Mouse (Mus musculus) hindbrain, embryonic 14.5 days (tissue): ENCODE data around the gene Slc29a1. TPM values are rescaled to one million over a fixed set of nuclear protein-coding genes. Genes with fewer than 3 reads are reported as not detected.

Experiments used
- ATAC-seq: fragments of 200-750 bp; cut with Nextera tagmentation; 2 replicates; pipeline ENCODE4 v1.8.0; 2017; ENCODE audit warnings: moderate number of reproducible peaks, mild to moderate bottlenecking, moderate TSS enrichment, moderate library complexity; ENCODE audit not compliant: low FRiP score
- DNase-seq: peaks from one replicate; pipeline ENCODE4 v3.0.0-alpha.2; 2015; ENCODE audit warnings: low spot score
- H3K27ac ChIP-seq: fragments of 300-500 bp; sonication (generic); 2 replicates; pipeline ENCODE4 v1.5.1; 2014; ENCODE audit warnings: mild to moderate bottlenecking, moderate library complexity
- H3K27me3 ChIP-seq: fragments of 300-500 bp; sonication (generic); 2 replicates; pipeline ENCODE4 v1.6.1; 2014; ENCODE audit warnings: mild to moderate bottlenecking, low read length, mixed read lengths; ENCODE audit not compliant: control insufficient read depth, insufficient read depth
- H3K36me3 ChIP-seq: fragments of 300-500 bp; sonication (generic); replicated peaks from 2 replicates; pipeline ENCODE4 v1.6.1; 2014; ENCODE audit not compliant: control insufficient read depth, insufficient read depth
- H3K4me1 ChIP-seq: fragments of 300-500 bp; sonication (generic); replicated peaks from 2 replicates; pipeline ENCODE4 v1.6.1; 2014; ENCODE audit warnings: antibody characterized with exemption, low read length, mixed read lengths; ENCODE audit not compliant: control insufficient read depth, insufficient read depth
- H3K4me2 ChIP-seq: fragments of 300-500 bp; sonication (generic); replicated peaks from 2 replicates; pipeline ENCODE4 v1.6.1; 2014; ENCODE audit warnings: mild to moderate bottlenecking, moderate library complexity
- H3K4me3 ChIP-seq: fragments of 300-500 bp; sonication (generic); replicated peaks from 2 replicates; pipeline ENCODE4 v1.5.1; 2014; ENCODE audit warnings: mild to moderate bottlenecking, low read length
- H3K9ac ChIP-seq: fragments of 300-500 bp; sonication (generic); 2 replicates; pipeline ENCODE4 v1.6.1; 2014
- H3K9me3 ChIP-seq: fragments of 300-500 bp; sonication (generic); 2 replicates; pipeline ENCODE4 v1.6.1; 2016; ENCODE audit warnings: low read length; ENCODE audit not compliant: control insufficient read depth
- WGBS: fragments of 180-500 bp; shearing (Covaris S2); extraction: QIAGEN DNeasy Blood & Tissue Kit; methylation state at CpG from one replicate; pipeline ENCODE4 v1.1.7; 2014; 5-methylcytosine and 5-hydroxymethylcytosine counted together
- polyA plus RNA-seq: library from polyadenylated mRNA; unstranded; fragments of >200 nt; fragmentation: Nextera tagmentation; extraction: Ambion mirVana; gene quantifications from 2 replicates; pipeline ENCODE4 v1.2.1, GENCODE M21; 2014

Gene Slc29a1
- polyA plus RNA-seq, 1 experiment from 2014 or later: 42.7 TPM

DNA sequence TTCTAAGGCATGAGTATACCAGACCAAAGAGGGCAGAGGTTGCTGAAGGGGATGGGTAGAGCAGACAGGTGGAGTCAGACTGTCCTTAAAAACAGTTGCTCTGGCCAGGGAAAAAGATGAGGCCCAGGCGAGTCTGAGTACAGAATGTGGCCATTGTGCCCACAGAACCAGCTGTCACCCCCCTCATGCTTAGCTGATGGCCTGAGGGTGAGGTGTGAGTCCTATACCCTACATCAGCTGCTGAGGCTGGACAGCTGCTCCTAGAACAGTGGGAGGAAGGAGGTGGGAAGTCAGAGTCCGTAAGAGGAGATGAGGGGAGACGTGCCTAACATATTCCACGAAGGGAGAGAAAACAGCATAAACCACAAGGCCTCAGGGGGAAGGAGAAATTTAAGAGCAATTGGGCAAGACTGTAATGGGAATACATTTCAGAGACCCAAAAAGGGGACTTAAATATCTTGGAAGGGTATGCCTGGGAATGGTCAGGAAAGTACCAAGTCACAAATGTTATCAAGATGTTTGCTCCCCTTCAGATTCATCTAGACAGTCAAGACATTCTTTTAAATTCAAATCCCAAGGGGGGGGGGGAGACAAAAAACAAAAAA is 16.7 kb upstream of the Slc29a1 start:
- ATAC-seq: no peak
- no peak for DNase-seq
- Histone ChIP-seq H3K4me3 (no peak overlapping the region), H3K27ac (no peak overlapping the region), H3K27me3 (no peaks in the 10 kb centered on the region), H3K4me1 (no peaks in the 10 kb centered on the region; the same call in 1 of the 2 replicates), H3K9me3 (no peaks in the 10 kb centered on the region), H3K9ac (no peak overlapping the region), H3K36me3 (no peaks in the 10 kb centered on the region), H3K4me2 (no peak overlapping the region)
- WGBS: 68% methylated on average over 4 of the region's 4 CpGs

DNA sequence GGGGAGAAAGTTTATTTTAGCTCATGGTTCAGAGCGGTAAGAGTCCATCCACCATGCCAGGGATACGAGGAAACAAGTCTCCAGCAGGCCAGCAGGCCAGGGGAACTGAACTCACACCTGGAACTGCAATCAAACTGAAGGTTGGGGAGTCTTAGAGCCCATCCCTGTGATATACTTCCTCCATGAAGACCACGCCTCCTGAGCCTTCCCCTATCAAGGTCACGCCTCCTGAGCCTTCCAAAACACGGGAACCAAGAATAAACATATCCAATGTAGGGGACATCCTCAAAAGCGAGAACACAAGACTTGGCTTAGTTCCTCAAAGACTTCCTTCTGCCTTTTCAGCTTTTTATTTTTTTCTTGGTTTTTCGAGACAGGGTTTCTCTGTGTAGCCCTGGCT is 13.5 kb upstream of the Slc29a1 start:
- DNase-seq: no peak
- 89% methylated on average over 7 of the region's 7 CpGs for WGBS

DNA sequence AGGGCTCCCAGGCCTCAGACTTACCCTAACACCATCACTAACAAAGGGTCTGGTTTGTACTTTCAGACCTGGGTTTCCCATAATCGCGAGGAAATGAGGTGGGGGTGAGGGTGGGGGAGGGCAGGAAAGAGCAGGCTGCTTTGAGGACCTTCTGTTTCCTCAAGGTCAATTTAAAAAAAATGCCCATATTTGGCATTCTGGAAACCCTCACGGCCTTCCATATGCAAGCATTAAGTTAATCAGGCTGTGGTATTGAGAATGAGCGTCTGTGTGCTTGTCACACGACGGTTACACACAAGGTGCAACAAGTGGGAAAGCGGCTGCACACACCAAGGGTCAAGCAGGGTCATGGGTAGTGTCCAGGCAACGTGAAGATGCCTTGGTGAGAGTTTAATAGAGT is 12.6 kb upstream of the Slc29a1 start:
- no peaks in the 10 kb centered on the region for H3K9me3 ChIP-seq
- 83% methylated on average over 8 of the region's 8 CpGs for WGBS
- H3K4me3 ChIP-seq: no peak overlapping the region
- no peak for ATAC-seq
- no peak overlapping the region for H3K9ac ChIP-seq
- no peaks in the 10 kb centered on the region for H3K4me1 ChIP-seq
- H3K27me3 ChIP-seq: no peaks in the 10 kb centered on the region
- no peak for DNase-seq
- no peak overlapping the region for H3K27ac ChIP-seq
- no peak overlapping the region for H3K4me2 ChIP-seq
- no peaks in the 10 kb centered on the region for H3K36me3 ChIP-seq

More for the DNA sequence above, 13.5 kb upstream of the Slc29a1 start:
- Histone ChIP-seq H3K27me3 (no peaks in the 10 kb centered on the region), H3K4me2 (no peak overlapping the region), H3K27ac (no peak overlapping the region), H3K4me3 (no peak overlapping the region), H3K4me1 (no peaks in the 10 kb centered on the region), H3K36me3 (no peaks in the 10 kb centered on the region), H3K9ac (no peak overlapping the region), H3K9me3 (no peaks in the 10 kb centered on the region)
- ATAC-seq: no peak

DNA sequence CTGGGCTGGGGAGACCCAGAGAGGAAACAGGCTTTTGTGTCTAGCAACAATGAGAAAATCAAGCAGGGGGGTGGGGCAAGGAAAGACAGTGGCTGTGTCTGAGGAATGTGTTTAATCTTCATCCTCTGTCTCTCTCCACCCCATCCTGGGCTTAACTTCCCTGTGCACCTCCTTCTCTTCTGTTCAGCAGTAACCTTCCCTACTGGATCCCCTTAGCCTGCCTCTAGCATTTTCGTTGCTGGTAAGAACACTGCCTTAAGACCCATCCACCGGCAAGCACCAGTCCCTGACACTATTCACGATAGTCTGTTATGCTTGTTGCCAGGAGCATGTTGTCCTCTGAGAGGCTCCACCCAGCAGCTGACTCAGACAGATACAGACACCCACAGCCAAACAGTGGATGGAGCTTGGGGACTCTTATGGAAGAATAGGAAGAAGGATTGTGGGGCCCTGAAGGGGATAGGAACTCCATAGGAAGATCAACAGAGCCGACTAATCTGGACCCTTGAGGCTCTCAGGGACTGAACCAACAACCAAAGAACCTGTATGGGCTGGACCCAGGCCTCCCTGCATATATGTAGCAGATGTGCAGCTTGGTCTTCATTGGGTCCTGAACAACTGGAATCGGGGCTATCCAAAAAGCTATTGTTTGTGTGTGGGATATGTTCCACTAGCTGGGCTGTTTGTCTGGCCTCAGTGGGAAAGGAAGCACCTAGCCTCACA is 10.9 kb upstream of the Slc29a1 start:
- no peaks in the 10 kb centered on the region for H3K4me1 ChIP-seq
- no peaks in the 10 kb centered on the region for H3K9me3 ChIP-seq
- 29% methylated on average over 5 of the region's 5 CpGs for WGBS
- H3K36me3 ChIP-seq: no peaks in the 10 kb centered on the region
- H3K4me2 ChIP-seq: no peak overlapping the region
- no peak overlapping the region for H3K4me3 ChIP-seq
- H3K27me3 ChIP-seq: no peaks in the 10 kb centered on the region
- ATAC-seq: no peak
- DNase-seq: no peak
- no peak overlapping the region for H3K27ac ChIP-seq
- no peak overlapping the region for H3K9ac ChIP-seq

DNA sequence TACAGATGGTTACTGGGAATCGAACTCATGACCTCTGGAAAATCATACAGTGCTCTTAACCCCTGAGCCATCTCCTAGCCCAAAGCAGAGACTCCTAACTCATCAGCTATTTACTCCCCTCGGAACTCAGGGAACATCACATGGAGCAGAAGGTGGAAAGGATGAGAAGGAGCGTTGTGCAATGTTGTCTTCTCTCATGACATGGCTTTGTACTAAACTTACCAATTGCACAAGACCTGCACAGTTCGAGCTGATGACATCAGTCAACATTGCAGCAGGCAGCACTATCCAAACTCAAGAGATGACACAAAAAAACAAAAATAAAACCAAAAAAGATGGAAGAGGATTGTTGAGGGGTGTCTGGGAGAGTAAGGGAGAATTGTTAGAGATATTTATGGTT is 9.0 kb upstream of the Slc29a1 start:
- H3K27me3 ChIP-seq: no peaks in the 10 kb centered on the region
- H3K4me2 ChIP-seq: no peak overlapping the region
- H3K36me3 ChIP-seq: no peaks in the 10 kb centered on the region
- no peak for DNase-seq
- H3K4me1 ChIP-seq: no peaks in the 10 kb centered on the region
- H3K9me3 ChIP-seq: no peaks in the 10 kb centered on the region
- no peak overlapping the region for H3K9ac ChIP-seq
- 93% methylated on average over 4 of the region's 4 CpGs for WGBS
- H3K27ac ChIP-seq: no peak overlapping the region
- H3K4me3 ChIP-seq: no peak overlapping the region
- no peak for ATAC-seq

DNA sequence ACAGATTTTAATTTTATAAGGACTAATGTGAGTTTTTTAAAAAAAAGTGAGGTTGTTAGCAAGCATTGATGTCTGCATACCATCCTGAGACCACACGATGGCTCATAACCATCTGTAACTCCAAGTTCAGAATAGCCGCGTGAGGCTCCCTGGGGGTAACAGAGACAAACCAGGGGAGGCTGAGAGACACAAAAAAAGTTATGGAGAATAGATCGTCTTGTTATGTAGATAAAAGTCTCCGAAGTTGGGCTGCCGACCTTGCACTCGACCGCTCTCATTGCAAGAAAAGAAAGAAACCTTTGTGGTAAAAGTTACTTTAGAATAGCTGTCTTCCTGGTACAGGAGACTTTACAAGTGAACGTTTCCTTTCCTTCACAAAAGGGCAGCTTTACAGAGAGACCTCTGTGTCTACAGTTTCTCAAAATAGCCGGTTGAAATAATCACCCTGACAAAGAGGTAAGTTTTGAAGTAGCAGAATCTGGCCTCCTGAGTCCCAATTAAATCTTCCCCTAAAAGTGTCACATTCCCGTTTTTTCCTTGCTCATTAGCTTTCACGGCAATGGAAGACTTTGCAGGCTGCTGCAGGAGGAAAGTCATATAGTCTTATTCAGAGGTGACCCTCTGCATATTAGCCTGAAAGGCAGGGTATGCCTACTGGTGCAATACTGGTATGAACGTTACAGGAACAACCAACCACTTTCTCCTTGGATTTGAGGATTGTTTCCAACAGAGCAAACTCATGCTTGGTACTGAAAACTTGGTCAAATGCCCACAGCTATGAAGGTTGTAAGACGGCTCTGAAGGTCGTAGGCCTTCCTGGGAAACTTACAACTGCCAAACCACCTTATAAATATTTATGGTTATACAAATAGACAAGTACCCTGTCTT is 7.8 kb upstream of the Slc29a1 start:
- Histone ChIP-seq H3K4me3 (no peak overlapping the region), H3K27me3 (peaks cover 2% of the 10 kb centered on the region; the same call in 1 of the 2 replicates), H3K4me1 (no peaks in the 10 kb centered on the region), H3K4me2 (no peak overlapping the region), H3K9ac (no peak overlapping the region), H3K9me3 (no peaks in the 10 kb centered on the region), H3K27ac (no peak overlapping the region), H3K36me3 (no peaks in the 10 kb centered on the region)
- WGBS: 81% methylated on average over 15 of the region's 15 CpGs
- DNase-seq (no peak), ATAC-seq (no peak)

DNA sequence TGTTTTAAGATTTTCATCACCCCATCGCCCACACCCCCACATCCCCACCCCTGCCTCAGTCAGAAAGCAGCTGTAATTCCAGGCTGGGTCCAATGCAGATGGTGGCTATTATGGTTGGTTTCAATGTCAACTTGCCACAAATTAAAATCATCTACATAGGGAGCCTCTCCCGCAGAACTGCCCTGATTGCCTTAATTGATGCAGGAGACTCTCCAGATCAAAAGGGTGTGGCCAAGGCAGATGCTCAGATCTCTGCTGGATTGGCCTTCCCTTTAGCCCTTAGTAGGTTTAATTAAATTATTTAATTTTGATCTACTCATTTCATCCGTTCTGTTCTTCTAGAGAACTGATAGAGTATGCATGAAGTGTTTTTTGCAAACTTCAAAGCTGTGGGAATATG is 3.6 kb upstream of the Slc29a1 start:
- H3K4me3 ChIP-seq: no peak overlapping the region
- H3K9ac ChIP-seq: no peak overlapping the region
- H3K9me3 ChIP-seq: no peaks in the 10 kb centered on the region
- DNase-seq: no peak
- H3K4me2 ChIP-seq: no peak overlapping the region
- no peaks in the 10 kb centered on the region for H3K36me3 ChIP-seq
- peaks cover 32% of the 10 kb centered on the region for H3K27me3 ChIP-seq
- peaks cover 8% of the 10 kb centered on the region for H3K4me1 ChIP-seq
- 74% methylated on average over 3 of the region's 3 CpGs for WGBS
- no peak for ATAC-seq
- no peak overlapping the region for H3K27ac ChIP-seq

DNA sequence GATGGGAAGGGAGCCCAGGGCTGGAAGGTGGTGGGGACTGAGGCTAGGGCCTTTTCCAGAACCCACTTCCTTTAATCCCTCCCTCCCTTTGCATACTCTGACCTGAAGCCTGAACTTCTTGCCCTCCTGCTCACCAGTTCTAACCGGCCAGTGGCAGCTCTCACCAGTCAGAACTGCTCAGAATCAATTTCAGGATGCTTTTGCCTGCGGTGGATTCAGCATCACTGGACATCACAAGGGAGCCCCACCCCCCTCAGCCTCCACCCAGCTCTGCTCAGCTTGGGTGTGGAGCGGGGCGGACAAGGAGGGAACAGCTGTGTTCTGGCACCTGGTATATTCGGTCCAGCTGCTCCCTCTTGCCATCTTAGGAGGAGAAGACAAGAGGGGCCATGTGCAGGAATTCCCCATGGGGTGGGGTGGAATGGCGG is 2.5 kb upstream of the Slc29a1 start, which contains the start of gene Mymx:
Gene Mymx, minus strand, starts transcription at position 226 of the 428 bp plus-strand sequence.
- no peak within 1 kb of the TSS for H3K4me2 ChIP-seq
- DNase-seq (no peak), ATAC-seq (no peak)
- no peaks in the 10 kb centered on the region for H3K36me3 ChIP-seq
- H3K9me3 ChIP-seq: no peaks in the 10 kb centered on the region
- WGBS: 26% methylated on average over 6 of the region's 6 CpGs
- H3K4me1 ChIP-seq: peaks cover 8% of the 10 kb centered on the region
- H3K4me3 ChIP-seq: no peak within 1 kb of the TSS
- peaks cover 32% of the 10 kb centered on the region for H3K27me3 ChIP-seq
- no peak within 1 kb of the TSS for H3K27ac ChIP-seq
- H3K9ac ChIP-seq: 0 out of 2 replicates have a peak within 1 kb of the TSS, but pooled peaks have one; percentile 17

DNA sequence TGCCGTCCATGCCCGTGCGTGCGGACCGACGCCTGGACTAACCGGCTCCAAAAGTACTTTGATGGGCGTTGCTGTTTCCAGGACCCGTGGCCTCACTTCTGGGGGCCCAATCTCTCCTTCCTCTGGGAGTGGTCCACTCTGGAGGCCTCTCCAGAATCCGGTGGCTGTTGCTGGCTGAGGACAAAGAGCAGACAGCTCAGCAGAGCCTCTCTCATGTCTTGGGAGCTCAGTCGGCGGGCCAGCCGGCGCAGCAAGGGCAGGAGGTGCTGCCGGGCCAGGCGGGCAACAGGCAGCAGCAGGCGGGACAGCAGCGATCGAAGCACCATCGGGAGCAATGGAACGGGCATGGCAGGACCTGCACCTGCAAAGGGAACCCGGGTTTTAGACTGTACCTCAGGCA is 1.9 kb upstream of the Slc29a1 start:
- H3K4me3 ChIP-seq: no peak overlapping the region
- no peaks in the 10 kb centered on the region for H3K36me3 ChIP-seq
- H3K4me2 ChIP-seq: no peak overlapping the region
- DNase-seq (no peak), ATAC-seq (no peak)
- H3K27me3 ChIP-seq: peaks cover 32% of the 10 kb centered on the region
- H3K27ac ChIP-seq: no peak overlapping the region
- 13% methylated on average over 22 of the region's 22 CpGs for WGBS
- H3K9me3 ChIP-seq: no peaks in the 10 kb centered on the region
- peaks cover 8% of the 10 kb centered on the region for H3K4me1 ChIP-seq
- H3K9ac ChIP-seq: 0 out of 2 replicates have a peak overlapping the region, but pooled peaks have one; percentile 17
